Mouse (Mus musculus): Measurements from ENCODE around the gene Gba. TPM values are rescaled to one million over a fixed set of nuclear protein-coding genes. Genes with fewer than 3 reads are reported as not detected.

Gba gene
- polyA plus RNA-seq, 1 experiment from 2014 or later = 30.7 TPM

DNA sequence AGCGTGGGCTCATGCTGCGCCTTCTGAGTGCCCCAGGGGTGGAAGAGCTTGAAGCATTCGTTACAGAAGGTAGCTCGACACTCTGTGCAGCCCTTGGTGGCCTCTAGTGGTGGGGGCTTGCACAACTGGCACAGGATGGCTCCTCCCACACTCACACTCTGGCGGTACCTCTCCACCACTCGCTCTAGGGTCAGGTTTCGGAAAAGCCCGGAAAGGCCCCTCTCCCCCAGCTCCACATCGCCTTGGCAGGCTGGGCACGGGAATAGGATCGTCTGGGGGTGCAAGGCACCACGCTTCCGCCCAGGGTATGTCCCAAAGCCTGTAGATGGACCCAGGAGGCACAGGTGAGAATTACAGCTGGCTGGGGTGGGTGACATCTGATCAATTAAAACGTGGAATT, 40.9 kb downstream of the Gba start:
- 11% methylated on average over 14 of the region's 14 CpGs for WGBS
- peak overlapping the region; percentile 78 for H3K4me3 ChIP-seq (ENCODE audit: low read depth, low read length)
- H3K4me2 ChIP-seq (ENCODE audit: low read depth, severe bottlenecking) = peak overlapping the region; percentile 89
- no peak overlapping the region for H3K9ac ChIP-seq (ENCODE audit: low read length)
- H3K27me3 ChIP-seq (ENCODE audit: control insufficient read depth, insufficient read depth, low read length) = no peaks in the 10 kb centered on the region
- H3K4me1 ChIP-seq (ENCODE audit: control insufficient read depth, insufficient read depth, low read length) = peaks cover 25% of the 10 kb centered on the region
- DNase-seq (ENCODE audit: low spot score) = peak; percentile 77
- H3K27ac ChIP-seq (replicated peaks; ENCODE audit: low read depth, low read length) = no peak overlapping the region
- 0 out of 2 replicates have a peak, but pooled peaks have one; percentile 10 for ATAC-seq (ENCODE audit: insufficient number of reproducible peaks, low FRiP score, low TSS enrichment, low read depth)
- no peaks in the 10 kb centered on the region for H3K9me3 ChIP-seq (ENCODE audit: control insufficient read depth, low read length)
- no peaks in the 10 kb centered on the region; the same call in 1 of the 2 replicates for H3K36me3 ChIP-seq (ENCODE audit: control insufficient read depth, insufficient read depth, low read length)

- Histone ChIP-seq H3K4me2 (ENCODE audit: low read depth, severe bottlenecking) (peak overlapping the region; percentile 89), H3K4me1 (ENCODE audit: control insufficient read depth, insufficient read depth, low read length) (peaks cover 25% of the 10 kb centered on the region), H3K27me3 (ENCODE audit: control insufficient read depth, insufficient read depth, low read length) (no peaks in the 10 kb centered on the region), H3K9ac (ENCODE audit: low read length) (peak overlapping the region; percentile 57), H3K36me3 (ENCODE audit: control insufficient read depth, insufficient read depth, low read length) (no peaks in the 10 kb centered on the region; the same call in 1 of the 2 replicates), H3K27ac (replicated peaks; ENCODE audit: low read depth, low read length) (0 out of 2 replicates have a peak overlapping the region, but pooled peaks have one; percentile 14), H3K4me3 (ENCODE audit: low read depth, low read length) (peak overlapping the region; percentile 78), H3K9me3 (ENCODE audit: control insufficient read depth, low read length) (no peaks in the 10 kb centered on the region)
- DNase-seq (ENCODE audit: low spot score) (peak; percentile 38), ATAC-seq (ENCODE audit: insufficient number of reproducible peaks, low FRiP score, low TSS enrichment, low read depth) (peak; percentile 15; the same call in 1 of the 2 replicates)
- WGBS = 10% methylated on average over 25 of the region's 25 CpGs
Measured at GRCm38 (mm10) chr3:89244158-89244981, 41.6 kb downstream of the Gba start.

GRCm38 (mm10) chr3:89244982-89245687, 42.4 kb downstream of the Gba start:
- WGBS = under 1% methylated on average over 21 of the region's 26 CpGs
- H3K36me3 ChIP-seq (ENCODE audit: control insufficient read depth, insufficient read depth, low read length) = no peaks in the 10 kb centered on the region; the same call in 1 of the 2 replicates
- H3K4me2 ChIP-seq (ENCODE audit: low read depth, severe bottlenecking) = peak overlapping the region; percentile 89
- H3K27ac ChIP-seq (replicated peaks; ENCODE audit: low read depth, low read length) = no peak overlapping the region
- no peaks in the 10 kb centered on the region for H3K9me3 ChIP-seq (ENCODE audit: control insufficient read depth, low read length)
- ATAC-seq (ENCODE audit: insufficient number of reproducible peaks, low FRiP score, low TSS enrichment, low read depth) (peak; percentile 33; the same call in 1 of the 2 replicates), DNase-seq (ENCODE audit: low spot score) (peak; percentile 67)
- peaks cover 25% of the 10 kb centered on the region for H3K4me1 ChIP-seq (ENCODE audit: control insufficient read depth, insufficient read depth, low read length)
- H3K4me3 ChIP-seq (ENCODE audit: low read depth, low read length) = peak overlapping the region; percentile 78
- H3K9ac ChIP-seq (ENCODE audit: low read length) = peak overlapping the region; percentile 57; the same call in 1 of the 2 replicates
- H3K27me3 ChIP-seq (ENCODE audit: control insufficient read depth, insufficient read depth, low read length) = no peaks in the 10 kb centered on the region

- peak; percentile 61 for DNase-seq (ENCODE audit: low spot score)
- Histone ChIP-seq H3K4me2 (ENCODE audit: low read depth, severe bottlenecking) (peak within 1 kb of the TSS; percentile 89), H3K9me3 (ENCODE audit: control insufficient read depth, low read length) (no peaks in the 10 kb centered on the region), H3K9ac (ENCODE audit: low read length) (peak within 1 kb of the TSS; percentile 82), H3K27me3 (ENCODE audit: control insufficient read depth, insufficient read depth, low read length) (no peaks in the 10 kb centered on the region), H3K4me3 (ENCODE audit: low read depth, low read length) (peak within 1 kb of the TSS; percentile 78), H3K36me3 (ENCODE audit: control insufficient read depth, insufficient read depth, low read length) (no peaks in the 10 kb centered on the region; the same call in 1 of the 2 replicates), H3K27ac (replicated peaks; ENCODE audit: low read depth, low read length) (0 out of 2 replicates have a peak within 1 kb of the TSS, but pooled peaks have one; percentile 2), H3K4me1 (ENCODE audit: control insufficient read depth, insufficient read depth, low read length) (peaks cover 27% of the 10 kb centered on the region)
- no peak; the same call in 1 of the 2 replicates for ATAC-seq (ENCODE audit: insufficient number of reproducible peaks, low FRiP score, low TSS enrichment, low read depth)
- 4% methylated on average over 20 of the region's 20 CpGs for WGBS
Measured at GRCm38 (mm10) chr3:89245688-89246171, 43.0 kb downstream of the Gba start, which contains the start of gene Krtcap2. TSS of gene Krtcap2 (plus strand) at chr3:89245966.

- peak within 1 kb of the TSS; percentile 89 for H3K4me2 ChIP-seq (ENCODE audit: low read depth, severe bottlenecking)
- H3K9ac ChIP-seq (ENCODE audit: low read length) = peak within 1 kb of the TSS; percentile 82
- peak within 1 kb of the TSS; percentile 78 for H3K4me3 ChIP-seq (ENCODE audit: low read depth, low read length)
- H3K9me3 ChIP-seq (ENCODE audit: control insufficient read depth, low read length) = no peaks in the 10 kb centered on the region
- under 1% methylated on average over 42 of the region's 42 CpGs for WGBS
- no peaks in the 10 kb centered on the region for H3K27me3 ChIP-seq (ENCODE audit: control insufficient read depth, insufficient read depth, low read length)
- H3K4me1 ChIP-seq (ENCODE audit: control insufficient read depth, insufficient read depth, low read length) = peaks cover 34% of the 10 kb centered on the region
- no peaks in the 10 kb centered on the region; the same call in 1 of the 2 replicates for H3K36me3 ChIP-seq (ENCODE audit: control insufficient read depth, insufficient read depth, low read length)
- DNase-seq (ENCODE audit: low spot score) = peak; percentile 91
- 0 out of 2 replicates have a peak within 1 kb of the TSS, but pooled peaks have one; percentile 2 for H3K27ac ChIP-seq (replicated peaks; ENCODE audit: low read depth, low read length)
- ATAC-seq (ENCODE audit: insufficient number of reproducible peaks, low FRiP score, low TSS enrichment, low read depth) = peak; percentile 52
Measured at GRCm38 (mm10) chr3:89246261-89247100, 43.8 kb downstream of the Gba start, which contains the start of gene Trim46. TSS of gene Trim46 (minus strand) at chr3:89246309.

GRCm38 (mm10) chr3:89247466-89247865, 44.7 kb downstream of the Gba start:
- Histone ChIP-seq H3K36me3 (ENCODE audit: control insufficient read depth, insufficient read depth, low read length) (no peaks in the 10 kb centered on the region; the same call in 1 of the 2 replicates), H3K4me2 (ENCODE audit: low read depth, severe bottlenecking) (peak overlapping the region; percentile 89; the same call in 1 of the 2 replicates), H3K4me3 (ENCODE audit: low read depth, low read length) (peak overlapping the region; percentile 78; the same call in 1 of the 2 replicates), H3K4me1 (ENCODE audit: control insufficient read depth, insufficient read depth, low read length) (peaks cover 34% of the 10 kb centered on the region), H3K9me3 (ENCODE audit: control insufficient read depth, low read length) (no peaks in the 10 kb centered on the region), H3K27me3 (ENCODE audit: control insufficient read depth, insufficient read depth, low read length) (no peaks in the 10 kb centered on the region), H3K27ac (replicated peaks; ENCODE audit: low read depth, low read length) (no peak overlapping the region), H3K9ac (ENCODE audit: low read length) (0 out of 2 replicates have a peak overlapping the region, but pooled peaks have one; percentile 7)
- WGBS = 89% methylated on average over 4 of the region's 4 CpGs
- ATAC-seq (ENCODE audit: insufficient number of reproducible peaks, low FRiP score, low TSS enrichment, low read depth) (no peak), DNase-seq (ENCODE audit: low spot score) (no peak)

DNA sequence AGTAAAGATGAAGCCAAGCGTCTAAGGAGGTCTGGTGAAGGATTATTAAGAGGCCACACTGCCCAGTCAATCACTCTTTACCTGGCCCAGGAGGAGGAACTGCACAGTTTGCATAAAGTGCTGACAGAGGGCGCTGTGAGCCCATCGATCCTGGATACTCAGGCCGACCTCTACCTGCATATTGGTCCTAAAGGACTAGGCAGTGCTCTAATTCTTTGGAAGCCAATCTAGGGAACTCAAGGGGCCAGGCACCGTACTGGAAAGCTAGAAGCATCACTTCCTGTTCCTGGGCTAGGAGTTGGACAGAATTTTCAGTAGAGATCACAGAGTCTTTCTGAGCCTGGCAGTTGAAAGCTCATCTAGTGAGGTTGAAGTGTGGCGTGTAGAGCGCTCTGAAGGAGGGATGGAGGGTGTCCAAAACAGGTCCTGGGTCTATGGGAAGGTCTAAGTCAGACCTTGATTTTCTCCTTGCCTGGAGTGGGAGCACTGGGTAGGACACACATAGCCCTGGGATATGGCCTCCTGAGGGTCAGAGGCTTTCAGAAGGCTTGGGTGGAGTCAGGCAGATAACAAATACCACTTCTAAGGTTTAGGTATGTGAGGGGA, 47.8 kb downstream of the Gba start:
- Histone ChIP-seq H3K4me1 (ENCODE audit: control insufficient read depth, insufficient read depth, low read length) (peaks cover 19% of the 10 kb centered on the region), H3K4me2 (ENCODE audit: low read depth, severe bottlenecking) (peak overlapping the region; percentile 38; the same call in 1 of the 2 replicates), H3K27ac (replicated peaks; ENCODE audit: low read depth, low read length) (no peak overlapping the region; the same call in 1 of the 2 replicates), H3K36me3 (ENCODE audit: control insufficient read depth, insufficient read depth, low read length) (no peaks in the 10 kb centered on the region; the same call in 1 of the 2 replicates), H3K4me3 (ENCODE audit: low read depth, low read length) (no peak overlapping the region), H3K9me3 (ENCODE audit: control insufficient read depth, low read length) (no peaks in the 10 kb centered on the region), H3K9ac (ENCODE audit: low read length) (no peak overlapping the region), H3K27me3 (ENCODE audit: control insufficient read depth, insufficient read depth, low read length) (no peaks in the 10 kb centered on the region)
- DNase-seq (ENCODE audit: low spot score) = peak; percentile 71
- ATAC-seq (ENCODE audit: insufficient number of reproducible peaks, low FRiP score, low TSS enrichment, low read depth) = no peak
- WGBS = 18% methylated on average over 7 of the region's 7 CpGs
